Mouse (Mus musculus) ES-E14 (cell line): ENCODE results near the gene Slc17a9. TPM values are rescaled to one million over a fixed set of nuclear protein-coding genes. Genes with fewer than 3 reads are reported as not detected.

ENCODE experiments used
- DNase-seq: peaks from one replicate; pipeline ENCODE4 v3.0.0-alpha.2; 2013; ENCODE audit warnings: low read depth, low spot score
- H3K27ac ChIP-seq: 2 replicates; pipeline ENCODE4 v1.5.1; 2012; ENCODE audit warnings: low read depth, mild to moderate bottlenecking, low read length, moderate library complexity, mixed read lengths; ENCODE audit not compliant: poor library complexity, insufficient read depth, severe bottlenecking
- H3K36me3 ChIP-seq: 2 replicates; pipeline ENCODE4 v1.6.1; 2012; ENCODE audit warnings: mild to moderate bottlenecking, low read length, moderate library complexity, mixed read lengths; ENCODE audit not compliant: control insufficient read depth, poor library complexity, insufficient read depth, severe bottlenecking
- H3K4me1 ChIP-seq, 2 experiments: fragments of 150-350 bp in 1 of 2; sonication (generic) in 1 of 2; 2 replicates each; pipeline ENCODE4 v1.6.1; 2012; ENCODE audit warnings: low read length in 2 of 2, mild to moderate bottlenecking in 1 of 2, mixed read lengths in 1 of 2; ENCODE audit not compliant: control insufficient read depth in 2 of 2, insufficient read depth in 2 of 2, poor library complexity in 1 of 2
- H3K4me3 ChIP-seq, 2 experiments: fragments of 150-350 bp in 1 of 2; sonication (generic) in 1 of 2; 2 replicates each; pipeline ENCODE4 v1.5.1; 2012; ENCODE audit warnings: low read length in 2 of 2, low read depth in 1 of 2, mild to moderate bottlenecking in 1 of 2, mixed read lengths in 1 of 2; ENCODE audit not compliant: insufficient read depth in 1 of 2, poor library complexity in 1 of 2, severe bottlenecking in 1 of 2
- H3K9ac ChIP-seq: 2 replicates; pipeline ENCODE4 v1.6.1; 2012; ENCODE audit warnings: low read depth, mild to moderate bottlenecking, low read length, mixed read lengths; ENCODE audit not compliant: poor library complexity, insufficient read depth, severe bottlenecking
- H3K9me3 ChIP-seq: fragments of 150-350 bp; sonication (generic); 2 replicates; pipeline ENCODE4 v1.6.1; 2012; ENCODE audit warnings: low read depth, mild to moderate bottlenecking, low read length; ENCODE audit not compliant: control insufficient read depth, insufficient read depth
- CHD2 ChIP-seq: IDR thresholded peaks from 2 replicates; pipeline ENCODE4 v1.6.1; 2014; ENCODE audit warnings: mild to moderate bottlenecking, low read depth, low read length, inconsistent platforms
- HCFC1 ChIP-seq: IDR thresholded peaks from 2 replicates; pipeline ENCODE4 v1.6.1; 2012; ENCODE audit warnings: low read length, inconsistent platforms, borderline replicate concordance; ENCODE audit not compliant: insufficient read depth
- MAFK ChIP-seq: IDR thresholded peaks from 2 replicates; pipeline ENCODE4 v1.6.1; 2014; ENCODE audit warnings: mild to moderate bottlenecking, low read depth, low read length, inconsistent platforms; ENCODE audit not compliant: insufficient read depth
- ZC3H11A ChIP-seq: IDR thresholded peaks from 2 replicates; pipeline ENCODE4 v1.6.1; 2012; ENCODE audit warnings: low read depth, mild to moderate bottlenecking, inconsistent platforms, low read length, borderline replicate concordance
- ZNF384 ChIP-seq: IDR thresholded peaks from 2 replicates; pipeline ENCODE4 v1.6.1; 2012; ENCODE audit warnings: low read depth, low read length, inconsistent platforms
- in situ Hi-C, 2 experiments: fragments of 600-800 bp; cut with MboI; formaldehyde crosslinking; loops; one replicate each; pipeline ENCODE4 v1.15.1; 2025; ENCODE audit warnings: low sequenced_read_pairs in 2 of 2, inconsistent platforms in 1 of 2; ENCODE audit not compliant: unreplicated experiment in 2 of 2
- total RNA-seq: library from RNA; depleted of rRNA; stranded (reverse); fragments of 300-350 nt; gene quantifications from 2 replicates; pipeline ENCODE4 v1.2.3, GENCODE M21; 2012

Slc17a9 gene
- total RNA-seq, 1 experiment, result 12.0 TPM

- TF ChIP-seq ZNF384 (no peak), HCFC1 (no peak), MAFK (no peak), CHD2 (no peak), ZC3H11A (no peak)
- Histone ChIP-seq H3K4me1 (peaks cover 10 to 17% of the 10 kb centered on the region in 2 experiments; a peak in 3 of 4 replicates), H3K9me3 (no peaks in the 10 kb centered on the region), H3K27ac (no peak overlapping the region), H3K36me3 (peaks cover 9% of the 10 kb centered on the region; the same call in 1 of the 2 replicates), H3K4me3 (peak overlapping the region; percentile 73 to 93; a peak in 2 of 4 replicates), H3K9ac (peak overlapping the region; percentile 90; the same call in 1 of the 2 replicates)
- in situ Hi-C loops, result no loop called here
- DNase-seq, result no peak
Measured at GRCm38 (mm10) chr2:180700457-180700856, 24.6 kb upstream of the Slc17a9 start.

- H3K9ac ChIP-seq, result peak overlapping the region; percentile 90
- no peak for DNase-seq
- peak overlapping the region; percentile 73 to 93 for H3K4me3 ChIP-seq
- H3K36me3 ChIP-seq, result peaks cover 12% of the 10 kb centered on the region; the same call in 1 of the 2 replicates
- H3K9me3 ChIP-seq, result no peaks in the 10 kb centered on the region
- in situ Hi-C loops, result no loop called here
- peak overlapping the region; percentile 72 for H3K27ac ChIP-seq
- no peak for TF ChIP-seq CHD2
- TF ChIP-seq ZC3H11A, result no peak
- no peak for TF ChIP-seq MAFK
- no peak for TF ChIP-seq ZNF384
- TF ChIP-seq HCFC1, result no peak
- H3K4me1 ChIP-seq, result peaks cover 10 to 16% of the 10 kb centered on the region in 2 experiments; a peak in 3 of 4 replicates
Measured at GRCm38 (mm10) chr2:180701053-180701766, 23.9 kb upstream of the Slc17a9 start.

- no peak for DNase-seq
- Histone ChIP-seq H3K36me3 (peaks cover 14% of the 10 kb centered on the region), H3K27ac (peak overlapping the region; percentile 72), H3K9me3 (no peaks in the 10 kb centered on the region), H3K4me3 (peak overlapping the region; percentile 73 to 93), H3K4me1 (peaks cover 10 to 16% of the 10 kb centered on the region in 2 experiments; a peak in 3 of 4 replicates), H3K9ac (peak overlapping the region; percentile 90)
- TF ChIP-seq CHD2 (no peak), HCFC1 (0 out of 2 replicates have a peak, but pooled peaks have one; percentile 21)
- in situ Hi-C loops, result no loop called here
Measured at GRCm38 (mm10) chr2:180701767-180702621, 23.1 kb upstream of the Slc17a9 start.

- peak overlapping the region; percentile 90 for H3K9ac ChIP-seq
- DNase-seq, result no peak
- H3K4me1 ChIP-seq, result peaks cover 13 to 16% of the 10 kb centered on the region in 2 experiments; a peak in 3 of 4 replicates
- no peaks in the 10 kb centered on the region for H3K9me3 ChIP-seq
- in situ Hi-C loops, result no loop called here
- H3K36me3 ChIP-seq, result peaks cover 15% of the 10 kb centered on the region
- TF ChIP-seq ZC3H11A (no peak), HCFC1 (no peak), MAFK (no peak), CHD2 (no peak)
- H3K4me3 ChIP-seq, result peak overlapping the region; percentile 73 to 93
- peak overlapping the region; percentile 47; the same call in 1 of the 2 replicates for H3K27ac ChIP-seq
Measured at GRCm38 (mm10) chr2:180702701-180703149, 22.3 kb upstream of the Slc17a9 start.
